Mouse (Mus musculus): ENCODE measurements around the gene Rapgef1. TPM values are rescaled to one million over a fixed set of nuclear protein-coding genes. Genes with fewer than 3 reads are reported as not detected.

The Rapgef1 gene
- polyA plus RNA-seq, 1 experiment from 2014 or later: 23.0 TPM

GRCm38 (mm10) chr2:29621163-29621562, 1.6 kb downstream of the Rapgef1 start:
- peaks cover 8% of the 10 kb centered on the region; the same call in 1 of the 2 replicates for H3K4me1 ChIP-seq (replicated peaks; ENCODE audit: control insufficient read depth, insufficient read depth, low read length)
- peak overlapping the region; percentile 81; the same call in 1 of the 2 replicates for H3K4me3 ChIP-seq (ENCODE audit: low read depth, low read length)
- no peaks in the 10 kb centered on the region for H3K9me3 ChIP-seq (ENCODE audit: control insufficient read depth, low read length)
- ATAC-seq (replicated peaks; ENCODE audit: low FRiP score): no peak
- H3K36me3 ChIP-seq (ENCODE audit: control insufficient read depth, insufficient read depth, low read length): no peaks in the 10 kb centered on the region
- peak overlapping the region; percentile 92 for H3K9ac ChIP-seq (ENCODE audit: low read length)
- 81% methylated on average over 10 of the region's 10 CpGs for WGBS
- H3K27ac ChIP-seq (ENCODE audit: low read depth, low read length): no peak overlapping the region
- no peaks in the 10 kb centered on the region for H3K27me3 ChIP-seq (ENCODE audit: control insufficient read depth, insufficient read depth, low read length)
- H3K4me2 ChIP-seq (ENCODE audit: low read depth, low read length, severe bottlenecking): peak overlapping the region; percentile 81
- DNase-seq (ENCODE audit: low spot score): no peak

- Histone ChIP-seq H3K4me2 (ENCODE audit: low read depth, low read length, severe bottlenecking) (no peak overlapping the region), H3K36me3 (ENCODE audit: control insufficient read depth, insufficient read depth, low read length) (no peaks in the 10 kb centered on the region), H3K4me1 (replicated peaks; ENCODE audit: control insufficient read depth, insufficient read depth, low read length) (peaks cover 8% of the 10 kb centered on the region; the same call in 1 of the 2 replicates), H3K9me3 (ENCODE audit: control insufficient read depth, low read length) (no peaks in the 10 kb centered on the region), H3K4me3 (ENCODE audit: low read depth, low read length) (no peak overlapping the region), H3K27me3 (ENCODE audit: control insufficient read depth, insufficient read depth, low read length) (no peaks in the 10 kb centered on the region), H3K27ac (ENCODE audit: low read depth, low read length) (no peak overlapping the region), H3K9ac (ENCODE audit: low read length) (no peak overlapping the region)
- DNase-seq (ENCODE audit: low spot score) (no peak), ATAC-seq (replicated peaks; ENCODE audit: low FRiP score) (no peak)
- 92% methylated on average over 3 of the region's 3 CpGs for WGBS
These were observed 2.1 kb downstream of the Rapgef1 start for GRCm38 (mm10) chr2:29621636-29622035.

GRCm38 (mm10) chr2:29622126-29623005, 2.8 kb downstream of the Rapgef1 start:
- Histone ChIP-seq H3K9me3 (ENCODE audit: control insufficient read depth, low read length) (no peaks in the 10 kb centered on the region), H3K9ac (ENCODE audit: low read length) (no peak overlapping the region), H3K4me3 (ENCODE audit: low read depth, low read length) (no peak overlapping the region), H3K36me3 (ENCODE audit: control insufficient read depth, insufficient read depth, low read length) (no peaks in the 10 kb centered on the region), H3K4me1 (replicated peaks; ENCODE audit: control insufficient read depth, insufficient read depth, low read length) (peaks cover 8% of the 10 kb centered on the region; the same call in 1 of the 2 replicates), H3K27me3 (ENCODE audit: control insufficient read depth, insufficient read depth, low read length) (no peaks in the 10 kb centered on the region), H3K27ac (ENCODE audit: low read depth, low read length) (no peak overlapping the region), H3K4me2 (ENCODE audit: low read depth, low read length, severe bottlenecking) (no peak overlapping the region)
- peak; percentile 6 for DNase-seq (ENCODE audit: low spot score)
- ATAC-seq (replicated peaks; ENCODE audit: low FRiP score): no peak
- WGBS: 89% methylated on average over 10 of the region's 10 CpGs

GRCm38 (mm10) chr2:29623247-29624090, 3.9 kb downstream of the Rapgef1 start:
- peaks cover 8% of the 10 kb centered on the region; the same call in 1 of the 2 replicates for H3K4me1 ChIP-seq (replicated peaks; ENCODE audit: control insufficient read depth, insufficient read depth, low read length)
- DNase-seq (ENCODE audit: low spot score) (peak; percentile 40), ATAC-seq (replicated peaks; ENCODE audit: low FRiP score) (no peak)
- H3K4me3 ChIP-seq (ENCODE audit: low read depth, low read length): no peak overlapping the region
- H3K27ac ChIP-seq (ENCODE audit: low read depth, low read length): no peak overlapping the region
- no peaks in the 10 kb centered on the region for H3K36me3 ChIP-seq (ENCODE audit: control insufficient read depth, insufficient read depth, low read length)
- H3K9ac ChIP-seq (ENCODE audit: low read length): no peak overlapping the region
- 88% methylated on average over 9 of the region's 9 CpGs for WGBS
- H3K27me3 ChIP-seq (ENCODE audit: control insufficient read depth, insufficient read depth, low read length): no peaks in the 10 kb centered on the region
- no peaks in the 10 kb centered on the region for H3K9me3 ChIP-seq (ENCODE audit: control insufficient read depth, low read length)
- H3K4me2 ChIP-seq (ENCODE audit: low read depth, low read length, severe bottlenecking): no peak overlapping the region

GRCm38 (mm10) chr2:29624091-29624608, 4.6 kb downstream of the Rapgef1 start:
- WGBS: 94% methylated on average over 4 of the region's 4 CpGs
- no peaks in the 10 kb centered on the region for H3K9me3 ChIP-seq (ENCODE audit: control insufficient read depth, low read length)
- H3K27ac ChIP-seq (ENCODE audit: low read depth, low read length): no peak overlapping the region
- H3K4me1 ChIP-seq (replicated peaks; ENCODE audit: control insufficient read depth, insufficient read depth, low read length): peaks cover 8% of the 10 kb centered on the region; the same call in 1 of the 2 replicates
- ATAC-seq (replicated peaks; ENCODE audit: low FRiP score) (no peak), DNase-seq (ENCODE audit: low spot score) (peak; percentile 35)
- H3K4me2 ChIP-seq (ENCODE audit: low read depth, low read length, severe bottlenecking): no peak overlapping the region
- no peak overlapping the region for H3K9ac ChIP-seq (ENCODE audit: low read length)
- no peak overlapping the region for H3K4me3 ChIP-seq (ENCODE audit: low read depth, low read length)
- H3K36me3 ChIP-seq (ENCODE audit: control insufficient read depth, insufficient read depth, low read length): no peaks in the 10 kb centered on the region
- H3K27me3 ChIP-seq (ENCODE audit: control insufficient read depth, insufficient read depth, low read length): no peaks in the 10 kb centered on the region

- no peak overlapping the region for H3K4me2 ChIP-seq (ENCODE audit: low read depth, low read length, severe bottlenecking)
- no peak overlapping the region for H3K4me3 ChIP-seq (ENCODE audit: low read depth, low read length)
- no peak overlapping the region for H3K27ac ChIP-seq (ENCODE audit: low read depth, low read length)
- peaks cover 8% of the 10 kb centered on the region; the same call in 1 of the 2 replicates for H3K4me1 ChIP-seq (replicated peaks; ENCODE audit: control insufficient read depth, insufficient read depth, low read length)
- H3K27me3 ChIP-seq (ENCODE audit: control insufficient read depth, insufficient read depth, low read length): no peaks in the 10 kb centered on the region
- no peaks in the 10 kb centered on the region for H3K9me3 ChIP-seq (ENCODE audit: control insufficient read depth, low read length)
- no peak for ATAC-seq (replicated peaks; ENCODE audit: low FRiP score)
- peak; percentile 48 for DNase-seq (ENCODE audit: low spot score)
- 92% methylated on average over 5 of the region's 5 CpGs for WGBS
- no peaks in the 10 kb centered on the region for H3K36me3 ChIP-seq (ENCODE audit: control insufficient read depth, insufficient read depth, low read length)
- no peak overlapping the region for H3K9ac ChIP-seq (ENCODE audit: low read length)
These were observed 5.2 kb downstream of the Rapgef1 start for GRCm38 (mm10) chr2:29624739-29625138.

- H3K4me1 ChIP-seq (replicated peaks; ENCODE audit: control insufficient read depth, insufficient read depth, low read length): peaks cover 7% of the 10 kb centered on the region; the same call in 1 of the 2 replicates
- no peaks in the 10 kb centered on the region for H3K9me3 ChIP-seq (ENCODE audit: control insufficient read depth, low read length)
- DNase-seq (ENCODE audit: low spot score) (peak; percentile 38), ATAC-seq (replicated peaks; ENCODE audit: low FRiP score) (no peak)
- H3K4me3 ChIP-seq (ENCODE audit: low read depth, low read length): no peak overlapping the region
- WGBS: 94% methylated on average over 8 of the region's 8 CpGs
- H3K27me3 ChIP-seq (ENCODE audit: control insufficient read depth, insufficient read depth, low read length): no peaks in the 10 kb centered on the region
- no peak overlapping the region for H3K4me2 ChIP-seq (ENCODE audit: low read depth, low read length, severe bottlenecking)
- H3K9ac ChIP-seq (ENCODE audit: low read length): no peak overlapping the region
- no peak overlapping the region for H3K27ac ChIP-seq (ENCODE audit: low read depth, low read length)
- H3K36me3 ChIP-seq (ENCODE audit: control insufficient read depth, insufficient read depth, low read length): no peaks in the 10 kb centered on the region
These were observed 6.2 kb downstream of the Rapgef1 start for GRCm38 (mm10) chr2:29625573-29626200.

GRCm38 (mm10) chr2:29627337-29627736, 7.8 kb downstream of the Rapgef1 start:
- no peak overlapping the region for H3K9ac ChIP-seq (ENCODE audit: low read length)
- H3K4me2 ChIP-seq (ENCODE audit: low read depth, low read length, severe bottlenecking): no peak overlapping the region
- no peaks in the 10 kb centered on the region; the same call in 1 of the 2 replicates for H3K4me1 ChIP-seq (replicated peaks; ENCODE audit: control insufficient read depth, insufficient read depth, low read length)
- no peaks in the 10 kb centered on the region for H3K27me3 ChIP-seq (ENCODE audit: control insufficient read depth, insufficient read depth, low read length)
- H3K36me3 ChIP-seq (ENCODE audit: control insufficient read depth, insufficient read depth, low read length): no peaks in the 10 kb centered on the region
- DNase-seq (ENCODE audit: low spot score) (peak; percentile 13), ATAC-seq (replicated peaks; ENCODE audit: low FRiP score) (no peak)
- no peak overlapping the region for H3K27ac ChIP-seq (ENCODE audit: low read depth, low read length)
- H3K4me3 ChIP-seq (ENCODE audit: low read depth, low read length): no peak overlapping the region
- H3K9me3 ChIP-seq (ENCODE audit: control insufficient read depth, low read length): no peaks in the 10 kb centered on the region
- WGBS: 76% methylated on average over 3 of the region's 3 CpGs

All from forebrain, embryonic 11.5 days (tissue).